Mouse (Mus musculus) ES-E14 (cell line): ENCODE measurements around the gene Wbp2nl. TPM values are rescaled to one million over a fixed set of nuclear protein-coding genes. Genes with fewer than 3 reads are reported as not detected.

ENCODE experiments used
- DNase-seq: peaks from one replicate; pipeline ENCODE4 v3.0.0-alpha.2; 2013; ENCODE audit warnings: low read depth, low spot score
- H3K27ac ChIP-seq: 2 replicates; pipeline ENCODE4 v1.5.1; 2012; ENCODE audit warnings: low read depth, mild to moderate bottlenecking, low read length, moderate library complexity, mixed read lengths; ENCODE audit not compliant: poor library complexity, insufficient read depth, severe bottlenecking
- H3K36me3 ChIP-seq: 2 replicates; pipeline ENCODE4 v1.6.1; 2012; ENCODE audit warnings: mild to moderate bottlenecking, low read length, moderate library complexity, mixed read lengths; ENCODE audit not compliant: control insufficient read depth, poor library complexity, insufficient read depth, severe bottlenecking
- H3K4me1 ChIP-seq, 2 experiments: fragments of 150-350 bp in 1 of 2; sonication (generic) in 1 of 2; 2 replicates each; pipeline ENCODE4 v1.6.1; 2012; ENCODE audit warnings: low read length in 2 of 2, mild to moderate bottlenecking in 1 of 2, mixed read lengths in 1 of 2; ENCODE audit not compliant: control insufficient read depth in 2 of 2, insufficient read depth in 2 of 2, poor library complexity in 1 of 2
- H3K4me3 ChIP-seq, 2 experiments: fragments of 150-350 bp in 1 of 2; sonication (generic) in 1 of 2; 2 replicates each; pipeline ENCODE4 v1.5.1; 2012; ENCODE audit warnings: low read length in 2 of 2, low read depth in 1 of 2, mild to moderate bottlenecking in 1 of 2, mixed read lengths in 1 of 2; ENCODE audit not compliant: insufficient read depth in 1 of 2, poor library complexity in 1 of 2, severe bottlenecking in 1 of 2
- H3K9ac ChIP-seq: 2 replicates; pipeline ENCODE4 v1.6.1; 2012; ENCODE audit warnings: low read depth, mild to moderate bottlenecking, low read length, mixed read lengths; ENCODE audit not compliant: poor library complexity, insufficient read depth, severe bottlenecking
- H3K9me3 ChIP-seq: fragments of 150-350 bp; sonication (generic); 2 replicates; pipeline ENCODE4 v1.6.1; 2012; ENCODE audit warnings: low read depth, mild to moderate bottlenecking, low read length; ENCODE audit not compliant: control insufficient read depth, insufficient read depth
- CHD2 ChIP-seq: IDR thresholded peaks from 2 replicates; pipeline ENCODE4 v1.6.1; 2014; ENCODE audit warnings: mild to moderate bottlenecking, low read depth, low read length, inconsistent platforms
- HCFC1 ChIP-seq: IDR thresholded peaks from 2 replicates; pipeline ENCODE4 v1.6.1; 2012; ENCODE audit warnings: low read length, inconsistent platforms, borderline replicate concordance; ENCODE audit not compliant: insufficient read depth
- MAFK ChIP-seq: IDR thresholded peaks from 2 replicates; pipeline ENCODE4 v1.6.1; 2014; ENCODE audit warnings: mild to moderate bottlenecking, low read depth, low read length, inconsistent platforms; ENCODE audit not compliant: insufficient read depth
- ZC3H11A ChIP-seq: IDR thresholded peaks from 2 replicates; pipeline ENCODE4 v1.6.1; 2012; ENCODE audit warnings: low read depth, mild to moderate bottlenecking, inconsistent platforms, low read length, borderline replicate concordance
- ZNF384 ChIP-seq: IDR thresholded peaks from 2 replicates; pipeline ENCODE4 v1.6.1; 2012; ENCODE audit warnings: low read depth, low read length, inconsistent platforms
- in situ Hi-C, 2 experiments: fragments of 600-800 bp; cut with MboI; formaldehyde crosslinking; loops; one replicate each; pipeline ENCODE4 v1.15.1; 2025; ENCODE audit warnings: low sequenced_read_pairs in 2 of 2, inconsistent platforms in 1 of 2; ENCODE audit not compliant: unreplicated experiment in 2 of 2
- total RNA-seq: library from RNA; depleted of rRNA; stranded (reverse); fragments of 300-350 nt; gene quantifications from 2 replicates; pipeline ENCODE4 v1.2.3, GENCODE M21; 2012

Wbp2nl gene
- total RNA-seq, 1 experiment: 2.1 TPM

- H3K9me3 ChIP-seq: no peaks in the 10 kb centered on the region
- DNase-seq: no peak
- H3K27ac ChIP-seq: no peak overlapping the region
- in situ Hi-C loops: loop anchor here in 1 of 2 experiments (10.0 kb wide), 1 partner anchor 692 kb away; no protein-coding TSS in a partner anchor
- peaks cover 0 to 5% of the 10 kb centered on the region in 2 experiments; a peak in 1 of 4 replicates for H3K4me1 ChIP-seq
- peak overlapping the region; percentile 86 to 90 for H3K4me3 ChIP-seq
- peaks cover 20% of the 10 kb centered on the region for H3K36me3 ChIP-seq
- TF ChIP-seq ZNF384 (no peak), ZC3H11A (no peak)
- H3K9ac ChIP-seq: peak overlapping the region; percentile 96
Measured at GRCm38 (mm10) chr15:82353078-82353744, 54.5 kb downstream of the Wbp2nl start.

- in situ Hi-C loops: loop anchor here in 1 of 2 experiments (10.0 kb wide), 1 partner anchor 691 kb away; no protein-coding TSS in a partner anchor
- H3K27ac ChIP-seq: peak overlapping the region; percentile 47; the same call in 1 of the 2 replicates
Measured at GRCm38 (mm10) chr15:82353745-82354113, 55.0 kb downstream of the Wbp2nl start.

GRCm38 (mm10) chr15:82354126-82354945, 55.6 kb downstream of the Wbp2nl start, which contains the start of gene Ndufa6:
Gene Ndufa6, minus strand, starts transcription at chr15:82354322.
- in situ Hi-C loops: loop anchor here in 1 of 2 experiments (10.0 kb wide), 1 partner anchor 690 kb away; no protein-coding TSS in a partner anchor
- TF ChIP-seq ZC3H11A (peak; percentile 40; the same call in 1 of the 2 replicates), ZNF384 (no peak), HCFC1 (no peak)
- H3K4me3 ChIP-seq: peak within 1 kb of the TSS; percentile 86 to 90

More at GRCm38 (mm10) chr15:82353745-82354113, 55.0 kb downstream of the Wbp2nl start:
- Histone ChIP-seq H3K9ac (peak overlapping the region; percentile 96), H3K9me3 (no peaks in the 10 kb centered on the region), H3K4me3 (peak overlapping the region; percentile 86 to 90), H3K4me1 (peaks cover 0 to 9% of the 10 kb centered on the region in 2 experiments; a peak in 1 of 4 replicates), H3K36me3 (peaks cover 15% of the 10 kb centered on the region)
- no peak for DNase-seq
- TF ChIP-seq ZNF384: no peak
- no peak for TF ChIP-seq HCFC1
- TF ChIP-seq ZC3H11A: no peak
- TF ChIP-seq MAFK: no peak
- TF ChIP-seq CHD2: no peak

GRCm38 (mm10) chr15:82358431-82359260, 59.9 kb downstream of the Wbp2nl start:
- in situ Hi-C loops: loop anchor here in 1 of 2 experiments (10.0 kb wide), 1 partner anchor 686 kb away; no protein-coding TSS in a partner anchor
- peak overlapping the region in 1 of 2 experiments; percentile 38; a peak in 1 of 4 replicates for H3K4me3 ChIP-seq
- H3K9ac ChIP-seq: no peak overlapping the region
- peaks cover 2% of the 10 kb centered on the region; the same call in 1 of the 2 replicates for H3K36me3 ChIP-seq
- DNase-seq: no peak
- H3K4me1 ChIP-seq: peaks cover 2 to 7% of the 10 kb centered on the region in 2 experiments; a peak in 1 of 4 replicates
- no peaks in the 10 kb centered on the region for H3K9me3 ChIP-seq
- TF ChIP-seq ZNF384 (no peak), ZC3H11A (no peak), CHD2 (no peak), MAFK (no peak), HCFC1 (no peak)
- no peak overlapping the region; the same call in 1 of the 2 replicates for H3K27ac ChIP-seq

More at GRCm38 (mm10) chr15:82354126-82354945, 55.6 kb downstream of the Wbp2nl start, which contains the start of gene Ndufa6:
- H3K9ac ChIP-seq: peak within 1 kb of the TSS; percentile 96
- peak within 1 kb of the TSS; percentile 65 for H3K27ac ChIP-seq
- DNase-seq: peak; percentile 95
- no peaks in the 10 kb centered on the region for H3K9me3 ChIP-seq
- peaks cover 11% of the 10 kb centered on the region for H3K36me3 ChIP-seq
- H3K4me1 ChIP-seq: peaks cover 0 to 8% of the 10 kb centered on the region in 2 experiments; a peak in 1 of 4 replicates
